Mouse (Mus musculus) stomach, postnatal 0 days (tissue): ENCODE measurements at regions not wholly inside any gene's neighbourhood (a gene's known extent, or its start where the extent isn't known, plus 50 kb on each side); places are given as distances from the start of the nearest gene placed in this dataset.

ENCODE experiments used
- ATAC-seq: fragments of 200-750 bp; cut with Nextera tagmentation; 2 replicates; pipeline ENCODE4 v1.8.0; 2017; ENCODE audit not compliant: low FRiP score, low TSS enrichment
- DNase-seq: peaks from one replicate; pipeline ENCODE4 v3.0.0-alpha.2; 2016; ENCODE audit warnings: low spot score
- H3K27ac ChIP-seq: fragments of 300-500 bp; sonication (generic); replicated peaks from 2 replicates; pipeline ENCODE4 v1.5.1; 2014; ENCODE audit warnings: mild to moderate bottlenecking, control low read depth
- H3K27me3 ChIP-seq: fragments of 300-500 bp; sonication (generic); 2 replicates; pipeline ENCODE4 v1.6.1; 2014; ENCODE audit warnings: low read length; ENCODE audit not compliant: control insufficient read depth, insufficient read depth
- H3K36me3 ChIP-seq: fragments of 300-500 bp; sonication (generic); 2 replicates; pipeline ENCODE4 v1.6.1; 2014; ENCODE audit warnings: low read length, mixed read lengths; ENCODE audit not compliant: control insufficient read depth, insufficient read depth
- H3K4me1 ChIP-seq: fragments of 300-500 bp; sonication (generic); replicated peaks from 2 replicates; pipeline ENCODE4 v1.6.1; 2014; ENCODE audit warnings: antibody characterized with exemption; ENCODE audit not compliant: control insufficient read depth, insufficient read depth
- H3K4me2 ChIP-seq: fragments of 300-500 bp; sonication (generic); replicated peaks from 2 replicates; pipeline ENCODE4 v1.6.1; 2014; ENCODE audit warnings: low read depth, mild to moderate bottlenecking, control low read depth, moderate library complexity
- H3K4me3 ChIP-seq: fragments of 300-500 bp; sonication (generic); 2 replicates; pipeline ENCODE4 v1.5.1; 2014; ENCODE audit warnings: low read depth, low read length, control low read depth
- H3K9ac ChIP-seq: fragments of 300-500 bp; sonication (generic); 2 replicates; pipeline ENCODE4 v1.6.1; 2014; ENCODE audit warnings: mild to moderate bottlenecking, low read length, control low read depth, mixed read lengths
- H3K9me3 ChIP-seq: fragments of 300-500 bp; sonication (generic); 2 replicates; pipeline ENCODE4 v1.6.1; 2016; ENCODE audit warnings: low read length; ENCODE audit not compliant: control insufficient read depth
- CTCF ChIP-seq: IDR thresholded peaks from 2 replicates; pipeline ENCODE4 v1.5.1; 2016; ENCODE audit warnings: antibody characterized with exemption, low read depth, mild to moderate bottlenecking, moderate library complexity
- EP300 ChIP-seq: optimal IDR thresholded peaks from 2 replicates; pipeline ENCODE3; 2016; ENCODE audit warnings: antibody characterized with exemption
- WGBS: fragments of 180-500 bp; shearing (Covaris S2); extraction: QIAGEN DNeasy Blood & Tissue Kit; methylation state at CpG from one replicate; pipeline ENCODE4 v1.1.7; 2014; 5-methylcytosine and 5-hydroxymethylcytosine counted together

GRCm38 (mm10) chr10:111778111-111778510, 194.4 kb upstream of the Krr1 start:
- TF ChIP-seq CTCF, result no peak
- no peak for TF ChIP-seq EP300
- no peak overlapping the region for H3K27ac ChIP-seq

GRCm38 (mm10) chr10:111779956-111780355, 192.5 kb upstream of the Krr1 start:
- ATAC-seq (no peak), DNase-seq (no peak)
- no peaks in the 10 kb centered on the region for H3K36me3 ChIP-seq
- H3K9me3 ChIP-seq, result no peaks in the 10 kb centered on the region
- no peak for TF ChIP-seq EP300
- no peak overlapping the region for H3K9ac ChIP-seq
- no peaks in the 10 kb centered on the region for H3K27me3 ChIP-seq
- no peak overlapping the region for H3K4me3 ChIP-seq
- H3K4me1 ChIP-seq, result no peaks in the 10 kb centered on the region
- no peak overlapping the region for H3K27ac ChIP-seq
- WGBS, result 92% methylated on average over 7 of the region's 7 CpGs
- H3K4me2 ChIP-seq, result no peak overlapping the region

More at GRCm38 (mm10) chr10:111778111-111778510, 194.4 kb upstream of the Krr1 start:
- Histone ChIP-seq H3K4me3 (no peak overlapping the region), H3K36me3 (no peaks in the 10 kb centered on the region), H3K9me3 (no peaks in the 10 kb centered on the region), H3K4me1 (no peaks in the 10 kb centered on the region), H3K9ac (no peak overlapping the region), H3K27me3 (no peaks in the 10 kb centered on the region), H3K4me2 (no peak overlapping the region)
- ATAC-seq, result no peak
- WGBS, result 88% methylated on average over 5 of the region's 5 CpGs
- no peak for DNase-seq

GRCm38 (mm10) chr10:111782195-111782810, 190.2 kb upstream of the Krr1 start:
- Histone ChIP-seq H3K36me3 (no peaks in the 10 kb centered on the region), H3K4me1 (no peaks in the 10 kb centered on the region), H3K4me3 (no peak overlapping the region), H3K4me2 (no peak overlapping the region), H3K9ac (no peak overlapping the region), H3K9me3 (no peaks in the 10 kb centered on the region), H3K27ac (no peak overlapping the region), H3K27me3 (no peaks in the 10 kb centered on the region)
- no peak for DNase-seq
- 84% methylated on average over 22 of the region's 22 CpGs for WGBS
- ATAC-seq, result no peak
- TF ChIP-seq CTCF (no peak), EP300 (no peak)

- Histone ChIP-seq H3K4me1 (no peaks in the 10 kb centered on the region), H3K4me3 (no peak overlapping the region), H3K36me3 (no peaks in the 10 kb centered on the region), H3K4me2 (no peak overlapping the region), H3K9ac (no peak overlapping the region), H3K27me3 (no peaks in the 10 kb centered on the region), H3K27ac (no peak overlapping the region), H3K9me3 (no peaks in the 10 kb centered on the region)
- TF ChIP-seq CTCF (no peak), EP300 (no peak)
- ATAC-seq, result no peak
- WGBS, result 81% methylated on average over 3 of the region's 3 CpGs
- DNase-seq, result no peak
Measured at GRCm38 (mm10) chr10:111783496-111783895, 189.0 kb upstream of the Krr1 start.

GRCm38 (mm10) chr10:111784065-111784853, 188.2 kb upstream of the Krr1 start:
- TF ChIP-seq CTCF (no peak), EP300 (no peak)
- H3K4me1 ChIP-seq, result no peaks in the 10 kb centered on the region
- no peaks in the 10 kb centered on the region for H3K27me3 ChIP-seq
- DNase-seq, result no peak
- H3K36me3 ChIP-seq, result no peaks in the 10 kb centered on the region
- H3K9ac ChIP-seq, result no peak overlapping the region
- H3K27ac ChIP-seq, result no peak overlapping the region
- H3K9me3 ChIP-seq, result no peaks in the 10 kb centered on the region
- H3K4me3 ChIP-seq, result no peak overlapping the region
- ATAC-seq, result no peak
- WGBS, result 59% methylated on average over 12 of the region's 12 CpGs
- no peak overlapping the region for H3K4me2 ChIP-seq

- Histone ChIP-seq H3K27me3 (no peaks in the 10 kb centered on the region), H3K9me3 (no peaks in the 10 kb centered on the region), H3K4me2 (no peak overlapping the region), H3K4me1 (no peaks in the 10 kb centered on the region), H3K9ac (no peak overlapping the region), H3K27ac (no peak overlapping the region), H3K4me3 (no peak overlapping the region), H3K36me3 (no peaks in the 10 kb centered on the region)
- ATAC-seq (no peak), DNase-seq (no peak)
- 54% methylated on average over 9 of the region's 9 CpGs for WGBS
- TF ChIP-seq CTCF (no peak), EP300 (no peak)
Measured at GRCm38 (mm10) chr10:111787175-111787574, 185.3 kb upstream of the Krr1 start.
